Mouse (Mus musculus): ENCODE measurements at regions not wholly inside any gene's neighbourhood (a gene's known extent, or its start where the extent isn't known, plus 50 kb on each side); places are given as distances from the start of the nearest gene placed in this dataset.
A peak's percentile ranks its signal among the peaks of the same experiment; 100 is the strongest.

- Histone ChIP-seq H3K4me3 (ENCODE audit: low read depth, low read length) (no peak overlapping the region), H3K27ac (ENCODE audit: low read depth, low read length) (no peak overlapping the region), H3K36me3 (ENCODE audit: control insufficient read depth, insufficient read depth) (no peaks in the 10 kb centered on the region), H3K9me3 (ENCODE audit: control insufficient read depth) (no peaks in the 10 kb centered on the region), H3K27me3 (replicated peaks; ENCODE audit: control insufficient read depth, insufficient read depth, low read length) (no peaks in the 10 kb centered on the region), H3K9ac (ENCODE audit: low read depth, low read length) (no peak overlapping the region), H3K4me1 (replicated peaks; ENCODE audit: control insufficient read depth, insufficient read depth, low read length) (no peaks in the 10 kb centered on the region), H3K4me2 (replicated peaks; ENCODE audit: low read depth) (no peak overlapping the region)
- TF ChIP-seq CTCF (IDR thresholded peaks at IDR 0.05; ENCODE audit: low read depth): no peak
- ATAC-seq: no peak
- WGBS: 72% methylated on average over 3 of the region's 3 CpGs
Observed at GRCm38 (mm10) chr3:100759091-100759941, 65.9 kb upstream of the Vtcn1 start.

GRCm38 (mm10) chr3:100754677-100755076 lies 69.4 kb upstream of the Man1a2 start:
- no peaks in the 10 kb centered on the region for H3K27me3 ChIP-seq (replicated peaks; ENCODE audit: control insufficient read depth, insufficient read depth, low read length)
- H3K27ac ChIP-seq (ENCODE audit: low read depth, low read length): no peak overlapping the region
- no peak overlapping the region for H3K4me3 ChIP-seq (ENCODE audit: low read depth, low read length)
- H3K4me1 ChIP-seq (replicated peaks; ENCODE audit: control insufficient read depth, insufficient read depth, low read length): no peaks in the 10 kb centered on the region; the same call in 1 of the 2 replicates
- TF ChIP-seq CTCF (IDR thresholded peaks at IDR 0.05; ENCODE audit: low read depth): no peak
- no peak overlapping the region for H3K4me2 ChIP-seq (replicated peaks; ENCODE audit: low read depth)
- ATAC-seq: no peak
- WGBS: 95% methylated on average over 1 of the region's 1 CpGs
- H3K9ac ChIP-seq (ENCODE audit: low read depth, low read length): no peak overlapping the region
- H3K36me3 ChIP-seq (ENCODE audit: control insufficient read depth, insufficient read depth): no peaks in the 10 kb centered on the region
- no peaks in the 10 kb centered on the region for H3K9me3 ChIP-seq (ENCODE audit: control insufficient read depth)

- no peak overlapping the region for H3K4me2 ChIP-seq (replicated peaks; ENCODE audit: low read depth)
- H3K9me3 ChIP-seq (ENCODE audit: control insufficient read depth): no peaks in the 10 kb centered on the region
- TF ChIP-seq CTCF (IDR thresholded peaks at IDR 0.05; ENCODE audit: low read depth): no peak
- no peak overlapping the region for H3K4me3 ChIP-seq (ENCODE audit: low read depth, low read length)
- no peak overlapping the region for H3K27ac ChIP-seq (ENCODE audit: low read depth, low read length)
- no peaks in the 10 kb centered on the region; the same call in 1 of the 2 replicates for H3K4me1 ChIP-seq (replicated peaks; ENCODE audit: control insufficient read depth, insufficient read depth, low read length)
- no peaks in the 10 kb centered on the region for H3K27me3 ChIP-seq (replicated peaks; ENCODE audit: control insufficient read depth, insufficient read depth, low read length)
- no peak for ATAC-seq
- H3K9ac ChIP-seq (ENCODE audit: low read depth, low read length): no peak overlapping the region
- H3K36me3 ChIP-seq (ENCODE audit: control insufficient read depth, insufficient read depth): no peaks in the 10 kb centered on the region
- WGBS: 71% methylated on average over 1 of the region's 1 CpGs
Observed at GRCm38 (mm10) chr3:100751211-100751610, 65.9 kb upstream of the Man1a2 start.

- H3K4me2 ChIP-seq (replicated peaks; ENCODE audit: low read depth): no peak overlapping the region
- WGBS: 95% methylated on average over 6 of the region's 6 CpGs
- H3K9me3 ChIP-seq (ENCODE audit: control insufficient read depth): no peaks in the 10 kb centered on the region
- no peaks in the 10 kb centered on the region; the same call in 1 of the 2 replicates for H3K4me1 ChIP-seq (replicated peaks; ENCODE audit: control insufficient read depth, insufficient read depth, low read length)
- no peaks in the 10 kb centered on the region for H3K27me3 ChIP-seq (replicated peaks; ENCODE audit: control insufficient read depth, insufficient read depth, low read length)
- TF ChIP-seq CTCF (IDR thresholded peaks at IDR 0.05; ENCODE audit: low read depth): no peak
- H3K36me3 ChIP-seq (ENCODE audit: control insufficient read depth, insufficient read depth): no peaks in the 10 kb centered on the region
- H3K27ac ChIP-seq (ENCODE audit: low read depth, low read length): no peak overlapping the region
- H3K4me3 ChIP-seq (ENCODE audit: low read depth, low read length): no peak overlapping the region
- ATAC-seq: no peak
- H3K9ac ChIP-seq (ENCODE audit: low read depth, low read length): no peak overlapping the region
Observed at GRCm38 (mm10) chr3:100748727-100749126, 63.4 kb upstream of the Man1a2 start.

GRCm38 (mm10) chr3:100748309-100748691 lies 63.0 kb upstream of the Man1a2 start:
- H3K4me1 ChIP-seq (replicated peaks; ENCODE audit: control insufficient read depth, insufficient read depth, low read length): no peaks in the 10 kb centered on the region; the same call in 1 of the 2 replicates
- H3K4me2 ChIP-seq (replicated peaks; ENCODE audit: low read depth): no peak overlapping the region
- H3K9ac ChIP-seq (ENCODE audit: low read depth, low read length): no peak overlapping the region
- H3K36me3 ChIP-seq (ENCODE audit: control insufficient read depth, insufficient read depth): no peaks in the 10 kb centered on the region
- H3K27me3 ChIP-seq (replicated peaks; ENCODE audit: control insufficient read depth, insufficient read depth, low read length): no peaks in the 10 kb centered on the region
- H3K27ac ChIP-seq (ENCODE audit: low read depth, low read length): no peak overlapping the region
- no peaks in the 10 kb centered on the region for H3K9me3 ChIP-seq (ENCODE audit: control insufficient read depth)
- H3K4me3 ChIP-seq (ENCODE audit: low read depth, low read length): no peak overlapping the region
- WGBS: 92% methylated on average over 2 of the region's 2 CpGs
- no peak for ATAC-seq
- no peak for TF ChIP-seq CTCF (IDR thresholded peaks at IDR 0.05; ENCODE audit: low read depth)

GRCm38 (mm10) chr3:100747421-100748308 lies 62.4 kb upstream of the Man1a2 start:
- no peaks in the 10 kb centered on the region for H3K9me3 ChIP-seq (ENCODE audit: control insufficient read depth)
- ATAC-seq: no peak
- H3K4me3 ChIP-seq (ENCODE audit: low read depth, low read length): no peak overlapping the region
- no peaks in the 10 kb centered on the region for H3K36me3 ChIP-seq (ENCODE audit: control insufficient read depth, insufficient read depth)
- WGBS: 46% methylated on average over 15 of the region's 15 CpGs
- no peak for TF ChIP-seq CTCF (IDR thresholded peaks at IDR 0.05; ENCODE audit: low read depth)
- no peaks in the 10 kb centered on the region for H3K27me3 ChIP-seq (replicated peaks; ENCODE audit: control insufficient read depth, insufficient read depth, low read length)
- H3K4me1 ChIP-seq (replicated peaks; ENCODE audit: control insufficient read depth, insufficient read depth, low read length): no peaks in the 10 kb centered on the region; the same call in 1 of the 2 replicates
- H3K27ac ChIP-seq (ENCODE audit: low read depth, low read length): no peak overlapping the region
- no peak overlapping the region for H3K9ac ChIP-seq (ENCODE audit: low read depth, low read length)
- 0 out of 2 replicates have a peak overlapping the region, but pooled peaks have one; percentile 2 for H3K4me2 ChIP-seq (replicated peaks; ENCODE audit: low read depth)
